Mouse (Mus musculus) kidney, adult 2 months (tissue): ENCODE data around the gene Cylc1.

Source experiments
- CTCF ChIP-seq: fragments of 200-500 bp; conservative IDR thresholded peaks from 2 replicates; pipeline ENCODE4 v1.5.1; 2011; ENCODE audit warnings: low read depth, mild to moderate bottlenecking, control low read depth, low read length, moderate library complexity, mixed read lengths; ENCODE audit not compliant: insufficient read depth, insufficient read length
- POLR2A ChIP-seq: fragments of 200-500 bp; IDR thresholded peaks from one replicate; pipeline ENCODE4 v1.6.1; 2011; ENCODE audit warnings: low read depth, low read length, control low read depth

GRCm38 (mm10) chrX:111078680-111079079 lies 31.5 kb upstream of the Cylc1 start:
- TF ChIP-seq CTCF (no peak), POLR2A (no peak)
